Mouse (Mus musculus) heart, postnatal 0 days (tissue): Measurements from ENCODE around the gene Ccl4.

Experiments
- CTCF ChIP-seq: IDR thresholded peaks from 2 replicates; pipeline ENCODE4 v1.5.1; 2016; ENCODE audit warnings: antibody characterized with exemption, control low read depth, low read depth
- EP300 ChIP-seq: IDR thresholded peaks from 2 replicates; pipeline ENCODE4 v1.6.1; 2016; ENCODE audit warnings: antibody characterized with exemption, low read depth

DNA sequence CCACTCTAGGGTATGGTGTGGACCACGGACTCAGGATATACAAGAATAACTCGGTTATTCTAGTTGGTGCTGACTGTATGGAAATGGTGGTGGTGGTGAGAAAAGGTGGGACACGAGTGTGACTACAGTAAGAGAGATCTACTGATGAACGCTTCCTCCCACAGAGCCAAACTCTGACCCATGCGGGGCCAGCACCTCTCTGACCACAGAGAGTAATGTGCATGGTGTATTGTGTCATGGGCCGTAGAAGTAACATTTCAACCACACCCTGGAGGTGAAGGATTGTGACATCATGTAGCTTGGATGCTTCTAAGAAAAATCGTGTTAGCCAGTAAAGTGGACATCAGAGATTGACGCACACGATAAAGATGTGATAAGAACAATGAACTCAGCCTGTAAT is 33.6 kb upstream of the Ccl4 start:
- no peak for TF ChIP-seq CTCF
- TF ChIP-seq EP300: no peak
